ENCODE assay signal across 19 mouse cellular contexts in genomic region chr5:80484676-80485075, GRCm38 (mm10).
A peak's percentile ranks its signal among the peaks of the same experiment; 100 is the strongest.
DNase-seq lines count a peak whose midpoint lies in the region; ATAC-seq and TF ChIP-seq lines count a peak whose summit lies in the region.
"Had no signal": no experiment of that assay in that cellular context is flagged by ENCODE, and none has a peak within 500 bp of the region (broad histone marks: within the 10 kb centered on the region; RNA-seq: fewer than 3 reads in every experiment).

No protein-coding gene starts in this region.

- no peak for TF ChIP-seq POLR2A in brain, embryonic 14.5 days (IDR thresholded peaks at IDR 0.05; ENCODE audit: borderline replicate concordance, extremely low read depth, insufficient read depth, insufficient read length, poor library complexity, severe bottlenecking)

- H3K27me3 ChIP-seq in forebrain, embryonic 14.5 days (replicated peaks; ENCODE audit: control insufficient read depth, insufficient read depth, low read length), result no peaks in the 10 kb centered on the region
- H3K27me3 ChIP-seq in forebrain, embryonic 13.5 days, result no peaks in the 10 kb centered on the region
- no peaks in the 10 kb centered on the region for H3K27me3 ChIP-seq in midbrain, embryonic 13.5 days
- H3K27me3 ChIP-seq in midbrain, embryonic 15.5 days (replicated peaks), result no peaks in the 10 kb centered on the region
- H3K27me3 ChIP-seq: forebrain, embryonic 15.5 days; heart, embryonic 13.5 days; hindbrain, embryonic 15.5 days had no signal

- H3K4me1 ChIP-seq in forebrain, embryonic 14.5 days (ENCODE audit: control insufficient read depth, insufficient read depth, low read length), result no peaks in the 10 kb centered on the region
- H3K4me1 ChIP-seq in forebrain, embryonic 13.5 days, result peaks cover 4% of the 10 kb centered on the region
- no peaks in the 10 kb centered on the region; the same call in 1 of the 2 replicates for H3K4me1 ChIP-seq in midbrain, embryonic 13.5 days (replicated peaks)
- peaks cover 3% of the 10 kb centered on the region; the same call in 1 of the 2 replicates for H3K4me1 ChIP-seq in midbrain, embryonic 15.5 days
- H3K4me1 ChIP-seq: heart, embryonic 13.5 days; hindbrain, embryonic 15.5 days had no signal

- DNase-seq in forebrain, embryonic 14.5 days (ENCODE audit: low spot score), result peak; percentile 37
- peak; percentile 73 for DNase-seq in brain, embryonic 14.5 days (ENCODE audit: low read depth)
- peak; percentile 37 for DNase-seq in retina, postnatal 1 day
- no peak for DNase-seq in left cerebral cortex, adult 9 months (ENCODE audit: low spot score in 2 of 2)
- DNase-seq: adrenal gland, adult 8-10 months; adrenal gland, postnatal 36 days; cerebellum, adult 11-12 months; cerebellum, adult 9-10 months; cerebellum, postnatal 25 days; gastrocnemius, postnatal 36 days; heart, adult 11 months; heart, postnatal 36 days; kidney, adult 11 months had no signal

- TF ChIP-seq CTCF in brain, embryonic 14.5 days (IDR thresholded peaks at IDR 0.05; ENCODE audit: borderline replicate concordance, extremely low read depth, insufficient read depth, insufficient read length), result no peak

- H3K9ac ChIP-seq in forebrain, embryonic 14.5 days (ENCODE audit: low read length), result no peak overlapping the region
- no peak overlapping the region for H3K9ac ChIP-seq in forebrain, embryonic 13.5 days
- no peak overlapping the region for H3K9ac ChIP-seq in midbrain, embryonic 13.5 days (replicated peaks)
- H3K9ac ChIP-seq in midbrain, embryonic 15.5 days, result no peak overlapping the region
- H3K9ac ChIP-seq: forebrain, embryonic 15.5 days; heart, embryonic 13.5 days; hindbrain, embryonic 15.5 days had no signal

- H3K9me3 ChIP-seq in forebrain, embryonic 14.5 days (replicated peaks; ENCODE audit: control insufficient read depth, low read length), result no peaks in the 10 kb centered on the region
- no peaks in the 10 kb centered on the region for H3K9me3 ChIP-seq in forebrain, embryonic 13.5 days (replicated peaks)
- no peaks in the 10 kb centered on the region for H3K9me3 ChIP-seq in midbrain, embryonic 13.5 days
- no peaks in the 10 kb centered on the region for H3K9me3 ChIP-seq in midbrain, embryonic 15.5 days
- H3K9me3 ChIP-seq: forebrain, embryonic 15.5 days; heart, embryonic 13.5 days; hindbrain, embryonic 15.5 days had no signal

- no peak for ATAC-seq in forebrain, embryonic 14.5 days
- no peak for ATAC-seq in forebrain, embryonic 13.5 days
- no peak for ATAC-seq in midbrain, embryonic 13.5 days
- no peak; the same call in 1 of the 2 replicates for ATAC-seq in midbrain, embryonic 15.5 days (replicated peaks)
- ATAC-seq: forebrain, embryonic 15.5 days had no signal

- no peaks in the 10 kb centered on the region for H3K36me3 ChIP-seq in forebrain, embryonic 14.5 days (ENCODE audit: control insufficient read depth, insufficient read depth, low read length)
- no peaks in the 10 kb centered on the region for H3K36me3 ChIP-seq in forebrain, embryonic 13.5 days (ENCODE audit: poor library complexity, severe bottlenecking)
- no peaks in the 10 kb centered on the region for H3K36me3 ChIP-seq in midbrain, embryonic 13.5 days
- H3K36me3 ChIP-seq in midbrain, embryonic 15.5 days (replicated peaks), result no peaks in the 10 kb centered on the region
- H3K36me3 ChIP-seq: forebrain, embryonic 15.5 days; heart, embryonic 13.5 days; hindbrain, embryonic 15.5 days had no signal

- 5% methylated on average over 3 of the region's 3 CpGs for WGBS in forebrain, embryonic 14.5 days
- 4% methylated on average over 3 of the region's 3 CpGs for WGBS in forebrain, embryonic 13.5 days
- WGBS in midbrain, embryonic 13.5 days, result 17% methylated on average over 3 of the region's 3 CpGs
- 28% methylated on average over 3 of the region's 3 CpGs for WGBS in midbrain, embryonic 15.5 days

- no peak overlapping the region for H3K27ac ChIP-seq in forebrain, embryonic 14.5 days (ENCODE audit: low read depth, low read length)
- no peak overlapping the region for H3K27ac ChIP-seq in forebrain, embryonic 13.5 days
- H3K27ac ChIP-seq in midbrain, embryonic 13.5 days, result peak overlapping the region; percentile 35; the same call in 1 of the 2 replicates
- no peak overlapping the region for H3K27ac ChIP-seq in midbrain, embryonic 15.5 days
- H3K27ac ChIP-seq: forebrain, embryonic 15.5 days; heart, embryonic 13.5 days; hindbrain, embryonic 15.5 days had no signal

- no peak overlapping the region for H3K4me3 ChIP-seq in forebrain, embryonic 14.5 days (ENCODE audit: low read depth, low read length)
- H3K4me3 ChIP-seq in forebrain, embryonic 13.5 days, result no peak overlapping the region
- no peak overlapping the region for H3K4me3 ChIP-seq in midbrain, embryonic 13.5 days (replicated peaks)
- H3K4me3 ChIP-seq in midbrain, embryonic 15.5 days, result no peak overlapping the region
- H3K4me3 ChIP-seq: forebrain, embryonic 15.5 days; heart, embryonic 13.5 days; hindbrain, embryonic 15.5 days had no signal

- H3K4me2 ChIP-seq in forebrain, embryonic 14.5 days (ENCODE audit: low read length), result no peak overlapping the region
- H3K4me2 ChIP-seq in forebrain, embryonic 13.5 days, result no peak overlapping the region
- no peak overlapping the region for H3K4me2 ChIP-seq in midbrain, embryonic 13.5 days (replicated peaks)
- H3K4me2 ChIP-seq in midbrain, embryonic 15.5 days, result no peak overlapping the region
- H3K4me2 ChIP-seq: forebrain, embryonic 15.5 days; heart, embryonic 13.5 days; hindbrain, embryonic 15.5 days had no signal

Comparison
In these comparisons a context has a peak if more than half of its experiments do, and no peak if none do; other contexts are left out.
1. DNase-seq: peak in forebrain, embryonic 14.5 days (single experiment), brain, embryonic 14.5 days (single experiment) and retina, postnatal 1 day (single experiment); none in left cerebral cortex, adult 9 months (0 of 2).